Mouse (Mus musculus): Measurements from ENCODE around the gene Tfcp2. TPM values are rescaled to one million over a fixed set of nuclear protein-coding genes. Genes with fewer than 3 reads are reported as not detected.
"Not testable (repeated sequence)": the region's sequence is repeated elsewhere in the genome, so short reads cannot be mapped to it uniquely, and the experiment has no call there.

The Tfcp2 gene
- polyA plus RNA-seq, 1 experiment from 2014 or later, result 29.8 TPM

DNA sequence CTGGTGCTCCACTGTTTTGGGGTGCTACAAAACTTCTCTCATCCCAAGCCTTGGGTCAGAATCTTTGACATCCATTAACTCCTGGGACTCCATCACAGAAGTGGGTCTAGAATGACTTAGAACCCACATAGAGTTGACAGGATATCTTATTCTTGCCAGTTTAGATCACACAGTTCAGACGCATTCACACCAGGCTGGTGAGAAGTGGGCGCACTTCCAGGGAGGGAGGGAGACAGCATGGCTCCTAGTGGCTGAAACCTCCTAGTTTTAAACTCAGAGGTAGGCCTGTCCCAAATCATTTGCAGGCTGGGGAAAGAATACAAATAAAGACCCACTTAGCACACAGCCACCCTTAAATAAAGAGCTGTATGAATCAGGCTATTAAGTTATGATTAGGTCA lies 22.6 kb upstream of the Tfcp2 start:
- H3K27me3 ChIP-seq (ENCODE audit: control insufficient read depth, insufficient read depth, low read length), result no peaks in the 10 kb centered on the region
- H3K4me1 ChIP-seq (replicated peaks; ENCODE audit: control insufficient read depth, insufficient read depth, low read length), result no peaks in the 10 kb centered on the region
- no peak overlapping the region for H3K27ac ChIP-seq (ENCODE audit: low read depth, low read length)
- no peak overlapping the region for H3K4me2 ChIP-seq (replicated peaks; ENCODE audit: low read depth, low read length)
- ATAC-seq (ENCODE audit: low FRiP score) (no peak), DNase-seq (ENCODE audit: low spot score) (no peak)
- no peaks in the 10 kb centered on the region for H3K36me3 ChIP-seq (ENCODE audit: control insufficient read depth, insufficient read depth, low read length)
- no peak overlapping the region for H3K9ac ChIP-seq (ENCODE audit: low read depth, low read length)
- 86% methylated on average over 2 of the region's 2 CpGs for WGBS
- no peaks in the 10 kb centered on the region for H3K9me3 ChIP-seq (ENCODE audit: control insufficient read depth, low read length)
- no peak overlapping the region for H3K4me3 ChIP-seq (ENCODE audit: low read depth, low read length)

DNA sequence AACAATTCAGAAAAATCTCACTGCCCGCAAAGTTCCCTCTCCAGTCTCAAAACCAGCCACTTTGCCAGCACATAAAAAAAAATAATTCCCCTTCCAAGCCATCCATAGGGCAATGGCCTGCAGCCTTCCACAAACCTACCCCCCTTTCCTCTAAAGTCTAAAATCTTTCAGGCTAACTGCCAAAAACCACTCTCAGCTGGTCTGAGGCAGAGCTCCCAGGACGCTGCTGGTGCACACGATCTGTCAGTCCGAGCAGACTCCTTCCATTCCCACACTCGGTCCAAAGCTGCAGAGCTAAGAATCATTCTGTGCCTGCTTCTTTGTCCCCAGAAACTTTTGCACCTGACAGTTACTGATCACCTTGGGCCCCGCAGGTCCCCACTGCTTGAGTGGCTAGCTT lies 22.1 kb upstream of the Tfcp2 start:
- Histone ChIP-seq H3K9me3 (ENCODE audit: control insufficient read depth, low read length) (no peaks in the 10 kb centered on the region), H3K9ac (ENCODE audit: low read depth, low read length) (no peak overlapping the region), H3K27ac (ENCODE audit: low read depth, low read length) (no peak overlapping the region), H3K4me2 (replicated peaks; ENCODE audit: low read depth, low read length) (no peak overlapping the region), H3K27me3 (ENCODE audit: control insufficient read depth, insufficient read depth, low read length) (no peaks in the 10 kb centered on the region), H3K4me1 (replicated peaks; ENCODE audit: control insufficient read depth, insufficient read depth, low read length) (no peaks in the 10 kb centered on the region), H3K36me3 (ENCODE audit: control insufficient read depth, insufficient read depth, low read length) (no peaks in the 10 kb centered on the region), H3K4me3 (ENCODE audit: low read depth, low read length) (no peak overlapping the region)
- DNase-seq (ENCODE audit: low spot score), result no peak
- no peak for ATAC-seq (ENCODE audit: low FRiP score)
- 63% methylated on average over 6 of the region's 6 CpGs for WGBS

DNA sequence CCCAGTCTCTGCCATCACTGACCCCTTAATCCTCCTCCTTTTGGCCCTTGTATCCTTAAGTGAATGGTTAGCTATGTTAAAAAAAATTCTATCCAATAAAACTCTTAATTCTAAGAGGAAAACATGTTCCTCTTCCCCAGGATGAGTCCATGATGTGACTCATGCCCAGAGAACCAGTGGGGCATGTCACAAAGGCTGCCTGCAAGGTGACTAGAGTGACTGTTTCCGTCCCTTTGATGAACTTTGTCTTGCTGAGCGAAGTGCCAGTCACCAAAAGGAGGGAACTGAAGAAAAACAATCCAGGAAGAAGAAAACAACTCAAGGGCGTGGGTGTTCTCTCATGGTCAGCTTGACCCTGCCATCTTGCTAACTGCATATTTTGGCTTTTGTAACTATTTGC lies 17.4 kb upstream of the Tfcp2 start:
- no peaks in the 10 kb centered on the region for H3K27me3 ChIP-seq (ENCODE audit: control insufficient read depth, insufficient read depth, low read length)
- WGBS, result 72% methylated on average over 3 of the region's 3 CpGs
- no peak overlapping the region for H3K27ac ChIP-seq (ENCODE audit: low read depth, low read length)
- DNase-seq (ENCODE audit: low spot score), result no peak
- H3K9ac ChIP-seq (ENCODE audit: low read depth, low read length), result no peak overlapping the region
- H3K4me2 ChIP-seq (replicated peaks; ENCODE audit: low read depth, low read length), result no peak overlapping the region
- H3K36me3 ChIP-seq (ENCODE audit: control insufficient read depth, insufficient read depth, low read length), result no peaks in the 10 kb centered on the region
- no peaks in the 10 kb centered on the region for H3K9me3 ChIP-seq (ENCODE audit: control insufficient read depth, low read length)
- ATAC-seq (ENCODE audit: low FRiP score), result no peak
- H3K4me3 ChIP-seq (ENCODE audit: low read depth, low read length), result no peak overlapping the region
- H3K4me1 ChIP-seq (replicated peaks; ENCODE audit: control insufficient read depth, insufficient read depth, low read length), result no peaks in the 10 kb centered on the region

DNA sequence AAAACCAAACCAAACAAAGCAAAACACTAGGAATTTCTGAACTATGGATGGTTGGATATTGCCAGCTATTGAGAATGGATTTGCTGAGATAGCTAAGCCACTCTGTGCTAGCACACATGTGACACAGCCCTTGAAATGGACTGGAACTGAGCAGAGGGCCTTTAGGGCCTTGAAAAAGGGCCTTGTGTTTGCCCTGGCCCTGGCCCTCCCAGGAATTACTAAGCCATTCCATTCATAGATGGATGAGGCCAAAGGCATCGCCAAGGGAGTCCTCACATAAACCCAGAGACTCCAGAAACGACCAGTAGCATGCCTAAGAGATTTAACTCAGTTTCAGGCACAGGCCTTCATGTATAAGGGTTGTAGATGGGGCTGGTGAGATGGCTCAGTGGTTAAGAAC lies 14.7 kb upstream of the Tfcp2 start:
- Histone ChIP-seq H3K4me2 (replicated peaks; ENCODE audit: low read depth, low read length) (no peak overlapping the region), H3K27me3 (ENCODE audit: control insufficient read depth, insufficient read depth, low read length) (no peaks in the 10 kb centered on the region), H3K9me3 (ENCODE audit: control insufficient read depth, low read length) (no peaks in the 10 kb centered on the region), H3K4me3 (ENCODE audit: low read depth, low read length) (no peak overlapping the region), H3K4me1 (replicated peaks; ENCODE audit: control insufficient read depth, insufficient read depth, low read length) (no peaks in the 10 kb centered on the region), H3K27ac (ENCODE audit: low read depth, low read length) (no peak overlapping the region), H3K9ac (ENCODE audit: low read depth, low read length) (no peak overlapping the region), H3K36me3 (ENCODE audit: control insufficient read depth, insufficient read depth, low read length) (no peaks in the 10 kb centered on the region)
- DNase-seq (ENCODE audit: low spot score), result no peak
- ATAC-seq (ENCODE audit: low FRiP score), result no peak
- 68% methylated on average over 2 of the region's 2 CpGs for WGBS

DNA sequence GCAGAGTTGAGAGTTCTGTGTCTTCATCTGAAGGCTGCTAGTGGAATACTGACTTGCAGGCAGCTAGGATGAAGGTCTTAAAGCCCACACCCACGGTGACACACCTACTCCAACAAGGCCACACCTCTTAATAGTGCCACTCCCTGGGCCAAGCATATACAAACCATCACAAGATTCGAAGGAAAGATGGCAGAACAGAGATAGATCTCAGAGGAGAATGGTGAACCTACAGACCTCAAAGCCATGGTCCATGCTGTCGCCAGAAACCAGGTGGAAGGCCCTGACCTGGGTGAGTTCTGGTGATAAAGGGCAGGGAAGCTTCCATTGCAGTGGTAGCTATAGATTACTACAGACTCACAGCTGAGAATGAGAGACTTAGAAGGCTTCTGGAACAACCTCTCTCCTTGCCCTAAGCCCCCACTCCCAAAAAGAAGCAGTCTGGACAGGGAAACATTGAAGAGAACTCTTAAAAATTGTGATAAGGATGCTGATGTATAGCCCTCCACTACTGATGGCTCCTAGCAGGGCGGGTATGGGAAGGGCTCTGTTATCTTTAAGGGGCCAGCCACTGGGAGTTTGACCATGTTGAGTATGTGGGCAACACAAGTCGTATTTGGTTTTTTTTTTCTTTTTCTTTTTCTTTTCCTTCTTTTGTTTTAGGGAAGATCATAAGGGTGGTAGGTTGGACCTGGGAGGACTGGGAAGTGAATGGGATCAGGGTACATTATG lies 6.1 kb upstream of the Tfcp2 start:
- DNase-seq (ENCODE audit: low spot score) (no peak), ATAC-seq (ENCODE audit: low FRiP score) (no peak)
- Histone ChIP-seq H3K27ac (ENCODE audit: low read depth, low read length) (no peak overlapping the region), H3K9ac (ENCODE audit: low read depth, low read length) (no peak overlapping the region), H3K4me3 (ENCODE audit: low read depth, low read length) (no peak overlapping the region), H3K9me3 (ENCODE audit: control insufficient read depth, low read length) (no peaks in the 10 kb centered on the region), H3K27me3 (ENCODE audit: control insufficient read depth, insufficient read depth, low read length) (no peaks in the 10 kb centered on the region), H3K4me1 (replicated peaks; ENCODE audit: control insufficient read depth, insufficient read depth, low read length) (no peaks in the 10 kb centered on the region), H3K4me2 (replicated peaks; ENCODE audit: low read depth, low read length) (no peak overlapping the region), H3K36me3 (ENCODE audit: control insufficient read depth, insufficient read depth, low read length) (no peaks in the 10 kb centered on the region)
- WGBS, result 75% methylated on average over 5 of the region's 5 CpGs

DNA sequence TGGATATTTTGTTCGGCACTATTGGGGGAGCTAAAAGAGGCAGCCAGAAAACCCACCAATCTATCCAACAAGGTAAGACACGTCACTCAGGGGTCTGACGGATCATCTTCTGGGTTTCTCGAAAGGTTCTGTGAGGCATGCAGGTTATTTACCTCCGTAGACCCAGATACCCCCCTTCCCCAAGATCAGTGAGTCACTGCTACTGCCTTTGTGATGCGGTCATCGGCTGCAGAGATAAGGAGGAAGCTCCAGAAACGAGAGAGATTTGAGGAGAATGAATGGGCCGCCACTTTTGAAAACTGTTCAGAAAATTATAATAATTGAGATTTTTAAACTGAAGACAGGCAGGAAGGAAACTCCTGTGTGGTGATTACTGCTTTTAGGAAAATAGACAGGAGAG lies 4.6 kb upstream of the Tfcp2 start:
- Histone ChIP-seq H3K4me1 (replicated peaks; ENCODE audit: control insufficient read depth, insufficient read depth, low read length) (no peaks in the 10 kb centered on the region), H3K4me2 (replicated peaks; ENCODE audit: low read depth, low read length) (no peak overlapping the region), H3K9ac (ENCODE audit: low read depth, low read length) (no peak overlapping the region), H3K36me3 (ENCODE audit: control insufficient read depth, insufficient read depth, low read length) (no peaks in the 10 kb centered on the region), H3K4me3 (ENCODE audit: low read depth, low read length) (no peak overlapping the region), H3K27me3 (ENCODE audit: control insufficient read depth, insufficient read depth, low read length) (no peaks in the 10 kb centered on the region), H3K27ac (ENCODE audit: low read depth, low read length) (no peak overlapping the region), H3K9me3 (ENCODE audit: control insufficient read depth, low read length) (no peaks in the 10 kb centered on the region)
- WGBS, result 93% methylated on average over 9 of the region's 9 CpGs
- ATAC-seq (ENCODE audit: low FRiP score) (no peak), DNase-seq (ENCODE audit: low spot score) (no peak)

DNA sequence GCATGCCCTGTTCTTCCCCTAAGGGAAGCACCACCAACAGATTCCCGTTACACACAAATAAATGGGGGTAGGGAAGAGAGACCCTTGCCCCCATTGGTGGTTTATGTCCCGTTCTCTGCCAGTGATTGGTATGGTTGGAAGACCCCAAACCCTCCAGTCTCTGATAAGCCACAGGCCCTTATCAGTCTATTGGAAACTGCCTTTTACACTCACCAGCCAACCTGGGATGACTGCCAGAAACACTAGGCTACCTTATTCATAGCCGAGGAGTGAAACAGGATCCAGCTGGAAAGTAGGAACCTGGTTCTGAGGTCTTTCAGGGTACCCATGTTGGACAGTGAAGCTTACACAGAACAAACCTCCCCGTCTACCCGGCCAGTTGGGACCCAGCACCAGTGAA lies 4.2 kb upstream of the Tfcp2 start:
- Histone ChIP-seq H3K27ac (ENCODE audit: low read depth, low read length) (no peak overlapping the region), H3K9me3 (ENCODE audit: control insufficient read depth, low read length) (no peaks in the 10 kb centered on the region), H3K36me3 (ENCODE audit: control insufficient read depth, insufficient read depth, low read length) (no peaks in the 10 kb centered on the region), H3K4me3 (ENCODE audit: low read depth, low read length) (no peak overlapping the region), H3K9ac (ENCODE audit: low read depth, low read length) (no peak overlapping the region), H3K4me2 (replicated peaks; ENCODE audit: low read depth, low read length) (no peak overlapping the region), H3K27me3 (ENCODE audit: control insufficient read depth, insufficient read depth, low read length) (no peaks in the 10 kb centered on the region), H3K4me1 (replicated peaks; ENCODE audit: control insufficient read depth, insufficient read depth, low read length) (no peaks in the 10 kb centered on the region)
- DNase-seq (ENCODE audit: low spot score) (no peak), ATAC-seq (ENCODE audit: low FRiP score) (no peak)
- 98% methylated on average over 5 of the region's 5 CpGs for WGBS

DNA sequence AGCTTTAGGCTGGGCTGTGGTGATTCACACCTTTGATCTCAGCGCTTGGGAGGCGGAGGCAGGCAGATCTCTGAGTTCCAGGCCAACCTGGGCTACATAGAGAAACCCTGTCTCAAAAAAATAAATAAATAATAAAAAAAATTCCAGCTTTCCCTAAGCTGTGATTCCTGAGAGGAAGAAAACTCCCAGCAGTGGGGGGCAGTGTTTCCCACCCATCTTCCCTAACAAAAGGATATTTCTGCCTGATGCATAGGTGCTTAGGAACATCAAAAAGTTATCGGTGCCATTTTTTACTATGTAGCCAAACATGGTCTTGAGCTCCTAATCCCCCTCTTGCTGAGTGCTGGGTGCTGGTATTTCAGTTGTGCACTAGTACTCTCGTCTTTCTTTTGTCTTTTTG lies 1.5 kb downstream of the Tfcp2 start:
- WGBS, result 96% methylated on average over 4 of the region's 4 CpGs
- no peaks in the 10 kb centered on the region for H3K27me3 ChIP-seq (ENCODE audit: control insufficient read depth, insufficient read depth, low read length)
- 0 out of 2 replicates have a peak, but pooled peaks cover 2% of the 10 kb centered on the region for H3K36me3 ChIP-seq (ENCODE audit: control insufficient read depth, insufficient read depth, low read length)
- H3K9ac ChIP-seq (ENCODE audit: low read depth, low read length), result no peak overlapping the region; the same call in 1 of the 2 replicates
- no peak overlapping the region; the same call in 1 of the 2 replicates for H3K4me3 ChIP-seq (ENCODE audit: low read depth, low read length)
- DNase-seq (ENCODE audit: low spot score), result no peak
- no peak overlapping the region for H3K27ac ChIP-seq (ENCODE audit: low read depth, low read length)
- no peaks in the 10 kb centered on the region for H3K9me3 ChIP-seq (ENCODE audit: control insufficient read depth, low read length)
- H3K4me1 ChIP-seq (replicated peaks; ENCODE audit: control insufficient read depth, insufficient read depth, low read length), result no peaks in the 10 kb centered on the region
- peak overlapping the region; percentile 78; the same call in 1 of the 2 replicates for H3K4me2 ChIP-seq (replicated peaks; ENCODE audit: low read depth, low read length)
- no peak for ATAC-seq (ENCODE audit: low FRiP score)

DNA sequence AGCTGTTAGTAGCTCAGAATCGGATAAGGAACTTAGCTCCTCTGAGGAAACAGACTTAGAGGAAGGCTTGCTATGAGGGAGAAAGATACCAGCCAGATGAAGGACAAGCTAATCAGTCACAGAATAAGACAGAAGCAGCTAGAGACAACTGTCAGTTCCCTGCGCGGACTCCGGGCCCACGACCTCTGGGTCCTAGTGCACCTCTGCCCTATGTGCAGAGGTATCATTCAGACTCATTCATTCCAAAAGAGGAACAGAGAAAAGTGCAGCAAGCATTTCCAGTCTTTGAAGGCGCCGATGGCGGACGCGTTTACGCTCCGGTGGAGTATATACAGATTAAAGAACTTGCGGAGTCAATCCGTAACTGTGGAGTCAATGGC lies 8.2 kb downstream of the Tfcp2 start:
- not testable (repeated sequence) for H3K9ac ChIP-seq (ENCODE audit: low read depth, low read length); H3K27me3 ChIP-seq (ENCODE audit: control insufficient read depth, insufficient read depth, low read length); H3K4me1 ChIP-seq (replicated peaks; ENCODE audit: control insufficient read depth, insufficient read depth, low read length); H3K9me3 ChIP-seq (ENCODE audit: control insufficient read depth, low read length); H3K36me3 ChIP-seq (ENCODE audit: control insufficient read depth, insufficient read depth, low read length); ATAC-seq (ENCODE audit: low FRiP score); H3K27ac ChIP-seq (ENCODE audit: low read depth, low read length); H3K4me2 ChIP-seq (replicated peaks; ENCODE audit: low read depth, low read length); DNase-seq (ENCODE audit: low spot score); H3K4me3 ChIP-seq (ENCODE audit: low read depth, low read length)
- WGBS, result 95% methylated on average over 12 of the region's 14 CpGs

Data from hindbrain, embryonic 11.5 days (tissue).